Mouse (Mus musculus): ENCODE measurements around the gene Slc25a28.

DNA sequence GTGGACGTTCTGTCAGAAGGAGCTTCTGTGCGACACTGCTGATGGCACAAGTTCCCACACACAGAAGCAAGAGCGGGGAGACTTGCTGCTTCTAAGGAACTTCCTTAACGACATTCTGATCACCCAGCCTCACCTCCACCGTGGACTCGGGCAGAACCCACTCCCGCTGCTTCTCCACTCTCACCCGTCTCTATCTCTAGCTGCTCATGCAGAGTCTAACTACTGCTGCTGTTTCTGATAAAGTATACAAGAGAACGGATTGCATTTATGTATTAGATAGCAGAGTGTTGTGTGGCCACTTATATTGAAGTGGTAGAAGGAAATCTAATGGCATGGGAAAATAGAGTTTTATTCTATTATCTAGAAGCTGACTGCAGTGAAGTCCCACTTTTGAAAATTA, 13.9 kb downstream of the Slc25a28 start:
- TF ChIP-seq CTCF (IDR thresholded peaks at IDR 0.05; ENCODE audit: borderline replicate concordance, control insufficient read depth, extremely low read depth, insufficient read depth, low read length, poor library complexity) (no peak), POLR2A (IDR thresholded peaks at IDR 0.05; ENCODE audit: control insufficient read depth, extremely low read depth, insufficient read depth, low read length, poor library complexity) (no peak)

Measured in thymus, adult 2 months (tissue).